ENCODE assay signal across 9 mouse cellular contexts in genomic region chr15:11037376-11037695, GRCm38 (mm10). TPM values are rescaled to one million over a fixed set of nuclear protein-coding genes. Genes with fewer than 3 reads are reported as not detected.
A peak's percentile ranks its signal among the peaks of the same experiment; 100 is the strongest.
DNase-seq lines count a peak whose midpoint lies in the region; ATAC-seq and TF ChIP-seq lines count a peak whose summit lies in the region.
"Had no signal": no experiment of that assay in that cellular context is flagged by ENCODE, and none has a peak within 500 bp of the region (broad histone marks: within the 10 kb centered on the region; RNA-seq: fewer than 3 reads in every experiment).

No protein-coding gene starts in this region.

- no peak overlapping the region for H3K27ac ChIP-seq in left cerebral cortex, adult 2 months
- no peak overlapping the region for H3K27ac ChIP-seq in forebrain, embryonic 10.5 days
- no peak overlapping the region for H3K27ac ChIP-seq in limb, embryonic 11.5 days (replicated peaks; ENCODE audit: low read depth, low read length)
- H3K27ac ChIP-seq in neural tube, embryonic 14.5 days (ENCODE audit: low read depth, low read length): no peak overlapping the region

- H3K9me3 ChIP-seq in forebrain, embryonic 10.5 days: no peaks in the 10 kb centered on the region
- no peaks in the 10 kb centered on the region for H3K9me3 ChIP-seq in limb, embryonic 11.5 days (ENCODE audit: control insufficient read depth, low read length)
- no peaks in the 10 kb centered on the region for H3K9me3 ChIP-seq in neural tube, embryonic 14.5 days (ENCODE audit: control insufficient read depth, low read length)

- no peak overlapping the region for H3K9ac ChIP-seq in limb, embryonic 11.5 days (ENCODE audit: low read length)
- peak overlapping the region; percentile 52; the same call in 1 of the 2 replicates for H3K9ac ChIP-seq in neural tube, embryonic 14.5 days (replicated peaks; ENCODE audit: low read depth, low read length)

- ATAC-seq in limb, embryonic 11.5 days (ENCODE audit: insufficient number of reproducible peaks, low FRiP score, low TSS enrichment, low read depth): no peak
- no peak for ATAC-seq in neural tube, embryonic 14.5 days (ENCODE audit: low read depth)

- intact Hi-C loops in left cerebral cortex, adult 2 months (cut with DNase I): loop anchor here (5.0 kb wide), 1 partner anchor 360 kb away; the partner anchor contains the start of gene Tars

- H3K4me3 ChIP-seq in left cerebral cortex, adult 2 months: peak overlapping the region; percentile 39
- peak overlapping the region; percentile 47 for H3K4me3 ChIP-seq in forebrain, embryonic 10.5 days
- peak overlapping the region; percentile 31 for H3K4me3 ChIP-seq in limb, embryonic 11.5 days (ENCODE audit: low read depth, low read length)
- peak overlapping the region; percentile 27 for H3K4me3 ChIP-seq in neural tube, embryonic 14.5 days (ENCODE audit: low read depth, low read length)

- 3% methylated on average over 8 of the region's 8 CpGs for WGBS in forebrain, embryonic 10.5 days
- 7% methylated on average over 8 of the region's 8 CpGs for WGBS in limb, embryonic 11.5 days
- 3% methylated on average over 8 of the region's 8 CpGs for WGBS in neural tube, embryonic 14.5 days

- peaks cover 70% of the 10 kb centered on the region for H3K27me3 ChIP-seq in forebrain, embryonic 10.5 days (ENCODE audit: poor library complexity, severe bottlenecking)
- H3K27me3 ChIP-seq in limb, embryonic 11.5 days (ENCODE audit: control insufficient read depth, insufficient read depth, low read length): peaks cover 41% of the 10 kb centered on the region
- peaks cover 36% of the 10 kb centered on the region for H3K27me3 ChIP-seq in neural tube, embryonic 14.5 days (ENCODE audit: control insufficient read depth, insufficient read depth, low read length)

- peaks cover 26% of the 10 kb centered on the region for H3K4me1 ChIP-seq in forebrain, embryonic 10.5 days
- H3K4me1 ChIP-seq in limb, embryonic 11.5 days (ENCODE audit: control insufficient read depth, insufficient read depth, low read length): peaks cover 15% of the 10 kb centered on the region
- peaks cover 18% of the 10 kb centered on the region for H3K4me1 ChIP-seq in neural tube, embryonic 14.5 days (ENCODE audit: control insufficient read depth, insufficient read depth, low read length)

- H3K36me3 ChIP-seq in forebrain, embryonic 10.5 days (replicated peaks): no peaks in the 10 kb centered on the region
- H3K36me3 ChIP-seq in limb, embryonic 11.5 days (ENCODE audit: control insufficient read depth, insufficient read depth, low read length): no peaks in the 10 kb centered on the region
- no peaks in the 10 kb centered on the region for H3K36me3 ChIP-seq in neural tube, embryonic 14.5 days (ENCODE audit: control insufficient read depth, insufficient read depth, low read length)

- TF ChIP-seq CTCF in left cerebral cortex, adult 2 months (IDR thresholded peaks at IDR 0.05): no peak

- peak overlapping the region; percentile 58 for H3K4me2 ChIP-seq in limb, embryonic 11.5 days (ENCODE audit: low read depth, severe bottlenecking)
- H3K4me2 ChIP-seq in neural tube, embryonic 14.5 days (ENCODE audit: low read depth, low read length): peak overlapping the region; percentile 70

- DNase-seq in left cerebral cortex, adult 2 months (ENCODE audit: extremely low spot score in 1 of 2, low spot score in 2 of 2): peak; percentile 19 to 23
- DNase-seq in left cerebral cortex, adult 9 months (ENCODE audit: low spot score in 2 of 2): no peak
- no peak for DNase-seq in forebrain, embryonic 10.5 days (ENCODE audit: extremely low spot score, low spot score)
- DNase-seq in limb, embryonic 11.5 days (ENCODE audit: low spot score): no peak
- no peak for DNase-seq in adrenal gland, postnatal 25 days
- DNase-seq in embryo, embryonic 11 days: no peak
- DNase-seq in thymus, postnatal 36 days: no peak
- DNase-seq: thymus, adult 18-20 months had no signal

RNA-seq across cellular contexts. Expression of gene Rxfp3, which starts 0.5 kb away (rescaled TPM):
- total RNA-seq in left cerebral cortex, adult 2 months (2021): 1 to 10 TPM; 3.1 to 3.8 TPM
- 0.26 TPM in 1 of 2 replicates, not detected in the other for polyA plus RNA-seq in forebrain, embryonic 10.5 days (2016; fragmentation: Nextera tagmentation; extraction: Ambion mirVana)
- 0.28 and 0.53 TPM in 2 replicates for polyA plus RNA-seq in limb, embryonic 11.5 days (2014; fragmentation: Nextera tagmentation; extraction: Ambion mirVana)
- polyA plus RNA-seq in neural tube, embryonic 14.5 days (2014; fragmentation: Nextera tagmentation; extraction: Ambion mirVana): 1.2 and 1.7 TPM in 2 replicates
- not detected in 2 replicates for total RNA-seq in adrenal gland, postnatal 25 days (2021)

RNA-seq across cellular contexts. Expression of gene Adamts12, which starts 27.3 kb away (rescaled TPM):
- total RNA-seq in left cerebral cortex, adult 2 months (2021): under 1 TPM; 0.48 to 0.58 TPM
- polyA plus RNA-seq in forebrain, embryonic 10.5 days (2016; fragmentation: Nextera tagmentation; extraction: Ambion mirVana): 0.79 and 0.89 TPM in 2 replicates
- 1.7 and 1.8 TPM in 2 replicates for polyA plus RNA-seq in limb, embryonic 11.5 days (2014; fragmentation: Nextera tagmentation; extraction: Ambion mirVana)
- 2.2 and 4.1 TPM in 2 replicates for polyA plus RNA-seq in neural tube, embryonic 14.5 days (2014; fragmentation: Nextera tagmentation; extraction: Ambion mirVana)
- 5.6 and 6.4 TPM in 2 replicates for total RNA-seq in adrenal gland, postnatal 25 days (2021)

RNA-seq across cellular contexts. Expression of gene Slc45a2, which starts 36.8 kb away (rescaled TPM):
- total RNA-seq in left cerebral cortex, adult 2 months (2021): under 1 TPM in 1 of 2 experiments, not detected in 1; 0.19 TPM
- 0.17 and 0.23 TPM in 2 replicates for polyA plus RNA-seq in forebrain, embryonic 10.5 days (2016; fragmentation: Nextera tagmentation; extraction: Ambion mirVana)
- polyA plus RNA-seq in limb, embryonic 11.5 days (2014; fragmentation: Nextera tagmentation; extraction: Ambion mirVana): 0.09 TPM in 1 of 2 replicates, not detected in the other
- polyA plus RNA-seq in neural tube, embryonic 14.5 days (2014; fragmentation: Nextera tagmentation; extraction: Ambion mirVana): 0.07 TPM in 1 of 2 replicates, not detected in the other
- not detected in 2 replicates for total RNA-seq in adrenal gland, postnatal 25 days (2021)

RNA-seq across cellular contexts. Expression of gene Amacr, which starts 55.8 kb away (rescaled TPM):
- total RNA-seq in left cerebral cortex, adult 2 months (2021): 10 to 100 TPM; 11.2 to 11.9 TPM
- polyA plus RNA-seq in forebrain, embryonic 10.5 days (2016; fragmentation: Nextera tagmentation; extraction: Ambion mirVana): 10.4 and 10.6 TPM in 2 replicates
- 16.8 and 18.1 TPM in 2 replicates for polyA plus RNA-seq in limb, embryonic 11.5 days (2014; fragmentation: Nextera tagmentation; extraction: Ambion mirVana)
- polyA plus RNA-seq in neural tube, embryonic 14.5 days (2014; fragmentation: Nextera tagmentation; extraction: Ambion mirVana): 14.2 TPM in 2 replicates
- total RNA-seq in adrenal gland, postnatal 25 days (2021): 21.1 and 22.2 TPM in 2 replicates

Comparison
In these comparisons a context has a peak if more than half of its experiments do, and no peak if none do; other contexts are left out.
1. DNase-seq: peak in left cerebral cortex, adult 2 months (2 of 2); none in left cerebral cortex, adult 9 months (0 of 2), forebrain, embryonic 10.5 days (single experiment), limb, embryonic 11.5 days (single experiment), adrenal gland, postnatal 25 days (single experiment), embryo, embryonic 11 days (single experiment) and thymus, postnatal 36 days (0 of 2).
2. Peak in every context shown above with its lines, with median percentiles within 50 percentile points of each other: H3K4me3 ChIP-seq.